Mouse (Mus musculus) thymus, postnatal 4 days (tissue): ENCODE results near the gene Crtc1.

Source experiments
- DNase-seq: peaks from one replicate; pipeline ENCODE4 v3.0.0; 2021

Gene Crtc1

DNA sequence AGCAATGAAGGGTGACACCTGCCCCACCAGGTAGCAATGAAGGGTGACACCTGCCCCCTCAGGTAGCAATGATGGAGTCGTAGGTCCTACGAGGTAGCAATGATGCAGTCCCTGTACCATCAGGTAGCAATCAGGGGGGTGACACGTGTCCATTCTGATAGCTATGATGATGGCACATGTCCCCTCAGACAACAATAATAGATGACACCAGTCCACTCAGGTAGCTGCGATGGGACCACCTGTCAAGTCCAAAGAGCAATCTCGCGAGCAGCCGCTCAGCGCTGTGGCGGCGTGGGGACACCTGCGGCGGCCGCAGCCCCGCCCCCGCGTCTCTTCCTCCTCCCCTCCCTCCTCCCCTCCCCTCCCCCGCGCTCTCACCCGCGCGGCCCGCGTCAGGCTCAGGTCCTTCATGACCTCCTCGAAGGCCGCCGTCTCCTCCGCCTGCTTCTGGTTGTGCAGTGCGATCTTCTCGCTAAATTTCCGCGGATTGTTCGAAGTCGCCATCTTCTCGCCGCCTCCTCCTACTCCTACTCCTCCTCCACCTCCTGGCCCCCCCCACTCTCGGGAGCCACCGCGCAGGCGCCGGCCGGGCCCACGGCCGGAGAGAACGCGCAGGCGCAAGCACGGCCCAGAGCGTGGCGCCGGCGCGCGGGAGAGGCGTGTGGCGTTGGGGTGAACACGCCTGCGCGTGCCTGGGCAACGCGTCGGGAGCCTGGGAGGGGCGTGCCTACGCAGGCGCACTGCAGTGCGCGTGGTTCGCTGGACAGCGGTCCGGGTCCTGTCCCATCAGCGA lies at the start of gene Crtc1:
TSS of gene Crtc1 (minus strand) at position 525 of the 793 bp plus-strand sequence.
- peak; percentile 98 for DNase-seq

DNA sequence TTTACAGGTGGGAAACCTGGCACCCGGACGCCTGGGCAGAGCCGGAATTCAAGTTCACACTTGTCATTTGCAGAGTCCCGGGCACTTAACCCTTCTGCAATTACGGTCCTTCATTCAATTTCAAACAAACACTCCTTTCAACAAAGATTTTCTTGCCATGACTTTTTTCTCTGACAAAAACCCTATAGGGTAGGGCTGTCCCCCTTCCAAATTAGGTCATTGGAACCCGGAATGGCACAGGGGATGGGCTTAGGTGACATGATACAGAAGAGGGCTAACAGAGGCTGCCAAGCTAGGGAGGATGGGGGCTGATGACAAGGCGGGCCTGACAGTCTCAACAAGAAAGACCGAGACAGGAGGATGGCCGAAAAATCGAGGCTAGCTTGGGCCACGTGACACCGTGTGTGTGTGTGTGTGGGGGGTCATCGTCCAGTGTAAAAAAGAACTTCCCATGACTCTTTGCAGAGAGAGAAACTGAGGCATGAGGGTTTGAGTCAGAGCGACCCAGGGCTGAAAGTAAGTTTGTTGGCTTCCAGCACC lies 49.6 kb upstream of the Crtc1 start:
- no peak for DNase-seq

DNA sequence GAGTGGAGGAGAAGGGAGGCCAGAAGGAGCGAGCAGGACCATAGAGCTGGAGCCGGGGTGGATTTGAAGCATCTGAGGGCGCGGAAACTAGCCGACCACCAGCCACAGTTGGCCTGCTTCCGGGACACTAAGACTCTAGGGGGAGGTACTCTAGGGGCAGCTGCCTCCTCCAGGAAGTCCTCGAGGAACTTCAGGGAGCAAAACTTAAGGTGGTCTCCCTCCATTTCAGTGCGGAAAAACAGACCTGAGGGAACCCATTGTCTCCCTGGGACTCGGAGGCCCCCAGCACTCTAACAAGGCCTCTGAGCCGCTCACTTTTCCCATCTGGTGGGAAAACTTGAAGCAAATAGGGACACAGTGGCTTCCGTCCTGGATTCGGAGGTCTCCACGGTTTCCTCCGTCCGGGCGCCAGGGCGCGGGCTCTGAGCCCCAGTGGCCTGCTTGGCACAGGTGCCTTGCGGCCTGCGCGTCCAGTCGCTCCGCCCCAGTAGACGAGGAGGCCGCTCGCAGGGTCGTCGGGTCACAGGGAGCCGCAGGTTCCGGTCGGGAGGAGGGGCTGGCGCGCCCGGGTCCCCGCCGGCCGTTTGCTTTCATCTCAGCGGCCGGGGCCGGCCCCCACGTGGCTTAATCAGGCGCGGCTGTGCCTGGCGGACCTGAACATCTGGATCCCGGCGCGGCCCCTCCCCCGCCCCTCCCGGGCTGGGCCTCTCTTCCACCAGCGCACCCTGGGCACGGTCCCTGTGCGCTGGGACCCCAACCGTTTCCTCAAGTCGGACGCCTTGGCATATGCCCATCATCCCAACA lies 48.8 kb upstream of the Crtc1 start:
- DNase-seq: peak; percentile 44

GRCm38 (mm10) chr8:70486941-70487520 lies 47.7 kb upstream of the Crtc1 start, which contains the start of gene Tmem59l:
Tmem59l (minus strand) TSS chr8:70487358.
- DNase-seq: no peak

DNA sequence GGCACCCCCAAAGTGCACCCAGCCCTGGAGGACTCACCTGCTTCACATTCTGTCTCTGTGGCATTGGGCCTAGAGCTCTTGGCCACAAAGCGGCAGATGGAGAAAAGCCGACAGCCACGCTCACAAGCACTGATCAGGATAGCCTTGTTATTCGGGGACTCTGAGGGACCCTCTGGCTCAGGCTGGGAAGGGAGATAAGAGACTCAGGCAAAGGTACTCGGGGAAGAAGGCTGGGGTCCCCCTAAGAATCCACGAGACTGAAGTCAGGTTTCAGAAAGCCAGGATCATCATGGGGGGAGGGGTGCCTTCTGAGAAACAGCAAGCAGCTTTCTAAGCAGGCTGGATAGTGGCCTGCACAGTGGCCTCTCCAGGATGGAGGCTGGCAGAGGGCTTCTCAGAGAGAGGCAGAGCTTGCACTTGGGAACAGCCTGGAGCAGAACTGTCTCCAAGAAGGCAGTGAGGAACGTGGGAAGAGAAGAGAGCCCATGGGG lies 46.9 kb upstream of the Crtc1 start:
- DNase-seq: no peak

- no peak for DNase-seq
These were observed 43.6 kb upstream of the Crtc1 start for GRCm38 (mm10) chr8:70482943-70483342.

DNA sequence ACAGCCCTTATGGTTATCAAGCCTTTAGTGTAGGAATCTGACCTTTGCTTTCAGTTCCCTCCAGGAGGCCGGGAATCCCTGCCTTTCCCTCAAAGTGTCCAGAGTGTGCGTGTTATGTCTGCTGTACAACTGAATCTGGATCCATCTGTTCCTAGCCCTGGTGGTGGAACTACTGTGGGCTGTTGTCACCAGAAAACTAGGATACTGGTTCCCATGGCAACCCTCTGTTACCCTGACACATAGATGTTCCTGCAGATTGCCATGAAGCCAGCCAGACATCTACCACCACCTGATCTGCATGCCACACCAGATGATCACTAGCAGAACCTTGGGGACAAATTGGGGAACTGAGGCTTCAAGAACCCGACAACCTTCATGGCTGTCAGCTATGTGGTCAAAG lies 42.5 kb upstream of the Crtc1 start:
- no peak for DNase-seq

- peak; percentile 47 for DNase-seq
These were observed 38.0 kb upstream of the Crtc1 start for GRCm38 (mm10) chr8:70477269-70477982.

GRCm38 (mm10) chr8:70476333-70477268 lies 37.2 kb upstream of the Crtc1 start, which contains the start of gene Klhl26:
Klhl26 (minus strand) TSS chr8:70476968.
- DNase-seq: peak; percentile 97

GRCm38 (mm10) chr8:70471856-70472255 lies 32.5 kb upstream of the Crtc1 start:
- no peak for DNase-seq

- no peak for DNase-seq
These were observed 30.6 kb upstream of the Crtc1 start for GRCm38 (mm10) chr8:70469938-70470337.

- no peak for DNase-seq
These were observed 30.0 kb upstream of the Crtc1 start for GRCm38 (mm10) chr8:70469295-70469916.

DNA sequence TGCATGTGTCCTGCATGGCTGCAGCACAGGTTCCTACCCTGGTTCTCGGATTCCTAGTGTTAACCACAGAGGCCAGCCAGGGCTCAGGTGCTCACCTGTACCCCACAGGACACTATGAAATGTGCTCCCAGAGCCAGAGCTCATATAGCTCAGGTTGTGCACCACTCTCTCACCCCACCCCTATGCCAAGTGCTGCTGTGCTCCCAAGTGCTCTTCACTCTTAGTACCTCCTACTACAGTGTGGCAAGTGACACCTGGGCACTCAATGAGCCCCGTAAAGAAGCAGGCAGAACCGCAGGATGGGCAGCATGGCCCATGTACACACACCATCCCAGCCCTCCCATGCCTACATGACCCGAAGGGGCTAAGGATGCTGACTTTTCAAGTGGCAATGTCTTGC lies 29.4 kb upstream of the Crtc1 start:
- DNase-seq: no peak

GRCm38 (mm10) chr8:70467907-70468306 lies 28.5 kb upstream of the Crtc1 start:
- DNase-seq: no peak

DNA sequence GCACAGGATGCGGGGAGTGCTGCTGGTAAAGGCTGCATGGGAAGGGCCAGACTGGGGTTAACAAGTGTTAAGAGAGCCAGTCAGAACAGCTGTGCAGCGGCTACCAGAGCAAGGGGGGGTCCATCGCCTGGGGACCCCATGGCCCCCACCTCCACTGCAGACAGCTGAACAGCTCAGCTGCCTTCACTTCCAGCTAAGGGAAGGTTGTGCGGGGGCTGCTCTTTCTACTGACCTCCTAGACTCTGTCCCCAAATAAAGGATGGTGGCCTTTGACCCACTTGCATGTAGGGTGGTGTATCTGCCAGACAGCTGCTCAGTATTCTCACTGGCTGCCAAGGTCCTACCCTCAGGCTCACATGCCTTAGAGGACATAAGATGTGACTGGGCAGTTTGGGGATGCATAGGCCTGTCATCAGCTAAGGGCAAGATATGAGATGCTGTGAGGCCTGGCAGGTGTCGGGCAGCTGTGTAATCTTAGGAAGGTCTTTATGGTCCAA lies 27.9 kb upstream of the Crtc1 start:
- no peak for DNase-seq

- no peak for DNase-seq
These were observed 27.4 kb upstream of the Crtc1 start for GRCm38 (mm10) chr8:70466771-70467170.

DNA sequence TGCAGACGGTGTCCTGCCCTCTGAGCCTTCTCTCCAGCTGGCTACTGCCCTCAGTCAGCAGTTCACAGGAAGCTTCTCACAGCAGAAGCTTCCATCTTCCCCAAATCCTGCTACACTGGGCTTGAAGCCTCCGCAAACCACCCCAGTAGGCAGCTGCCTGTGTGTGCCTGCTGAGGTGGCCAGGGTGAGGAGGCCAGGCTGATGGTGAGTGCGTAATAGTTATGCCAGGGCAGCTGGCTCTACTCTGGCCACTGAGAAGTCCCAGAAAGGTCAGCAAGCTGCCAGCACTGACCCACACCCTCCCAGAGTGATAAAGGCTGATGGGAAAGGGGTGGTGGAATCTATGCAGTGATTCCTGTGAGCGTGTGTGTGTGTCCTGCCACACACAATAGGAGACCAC lies 26.9 kb upstream of the Crtc1 start:
- DNase-seq: no peak

DNA sequence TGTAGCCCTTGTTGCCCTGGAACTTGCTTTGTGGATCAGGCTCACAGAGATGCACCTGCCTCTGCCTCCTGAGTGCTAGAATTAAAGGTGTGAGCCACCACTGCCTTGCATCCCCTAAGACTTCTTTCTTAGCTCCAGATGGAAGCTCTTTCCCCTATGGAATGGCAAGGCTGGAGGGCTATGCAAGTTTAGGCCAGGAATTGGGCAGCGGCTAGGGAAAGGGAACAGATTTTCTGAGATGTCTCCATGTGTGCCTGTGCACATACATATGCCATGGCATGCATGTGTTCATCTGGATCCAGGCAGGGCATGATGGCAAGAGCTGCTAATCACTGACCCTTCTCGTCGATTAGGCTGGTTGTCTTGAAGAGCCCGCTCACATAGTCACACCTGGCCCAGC lies 26.3 kb upstream of the Crtc1 start:
- DNase-seq: no peak

DNA sequence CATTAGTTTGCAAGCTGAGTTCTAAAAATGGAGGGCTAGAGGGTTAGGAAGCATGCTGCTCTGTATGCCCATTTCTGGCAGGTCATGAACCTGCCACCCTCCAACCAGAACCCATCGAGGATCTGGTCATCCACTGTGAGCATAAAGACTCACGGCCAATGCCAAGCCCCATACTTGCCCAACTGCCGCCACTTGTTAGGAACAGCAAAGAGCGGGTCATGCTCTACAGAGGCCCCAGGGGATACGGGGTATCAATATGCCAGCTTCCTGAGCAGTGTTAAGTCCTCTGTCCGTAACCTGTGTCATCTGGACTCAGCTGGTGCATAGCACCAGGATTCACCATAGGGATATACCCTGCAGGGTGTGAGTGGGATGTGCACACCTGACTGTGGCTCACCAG lies 24.8 kb upstream of the Crtc1 start:
- no peak for DNase-seq

- DNase-seq: no peak
These were observed 23.9 kb upstream of the Crtc1 start for GRCm38 (mm10) chr8:70463306-70463705.

- no peak for DNase-seq
These were observed 23.1 kb upstream of the Crtc1 start for GRCm38 (mm10) chr8:70462516-70462813.
